ENCODE assay signal across 9 mouse cellular contexts in genomic region chr16:50220734-50221501, GRCm38 (mm10).
DNase-seq lines count a peak whose midpoint lies in the region; ATAC-seq lines count a peak whose summit lies in the region.
"Had no signal": no experiment of that assay in that cellular context is flagged by ENCODE, and none has a peak within 500 bp of the region (broad histone marks: within the 10 kb centered on the region; RNA-seq: fewer than 3 reads in every experiment).

No protein-coding gene starts in this region.

- H3K27ac ChIP-seq in midbrain, embryonic 11.5 days (ENCODE audit: low read depth, low read length) = no peak overlapping the region

- H3K4me3 ChIP-seq in midbrain, embryonic 11.5 days (ENCODE audit: low read depth, low read length) = no peak overlapping the region

- no peaks in the 10 kb centered on the region for H3K4me1 ChIP-seq in midbrain, embryonic 11.5 days (ENCODE audit: control insufficient read depth, insufficient read depth, low read length)

- H3K9me3 ChIP-seq in midbrain, embryonic 11.5 days (ENCODE audit: control insufficient read depth, low read length) = no peaks in the 10 kb centered on the region

- no peaks in the 10 kb centered on the region for H3K36me3 ChIP-seq in midbrain, embryonic 11.5 days (ENCODE audit: control insufficient read depth, insufficient read depth, low read length)

- no peak for ATAC-seq in midbrain, embryonic 11.5 days (ENCODE audit: low FRiP score)
- ATAC-seq: Patski had no signal

- DNase-seq in kidney, postnatal 14 days = peak; percentile 40
- DNase-seq in kidney, adult 9 months = no peak
- DNase-seq in gastrocnemius, adult 18-20 months (ENCODE audit: low spot score) = peak; percentile 19
- DNase-seq in heart, adult 9 months (ENCODE audit: low spot score in 2 of 2) = peak; percentile 40 to 56
- DNase-seq in lung, postnatal 25 days (ENCODE audit: low spot score) = peak; percentile 21
- no peak for DNase-seq in thymus, postnatal 4 days
- DNase-seq in midbrain, embryonic 11.5 days (ENCODE audit: low spot score, missing footprints) = no peak
- DNase-seq: cerebellum, adult 9-10 months had no signal

- no peak overlapping the region for H3K9ac ChIP-seq in midbrain, embryonic 11.5 days (ENCODE audit: low read length)

- WGBS in midbrain, embryonic 11.5 days = 93% methylated on average over 8 of the region's 8 CpGs

- H3K4me2 ChIP-seq in midbrain, embryonic 11.5 days = no peak overlapping the region

- no peaks in the 10 kb centered on the region for H3K27me3 ChIP-seq in midbrain, embryonic 11.5 days (ENCODE audit: control insufficient read depth, insufficient read depth, low read length)
- H3K27me3 ChIP-seq: Patski had no signal

Comparison
In these comparisons a context has a peak if more than half of its experiments do, and no peak if none do; other contexts are left out.
1. DNase-seq: peak in kidney, postnatal 14 days (single experiment), gastrocnemius, adult 18-20 months (single experiment), heart, adult 9 months (2 of 2) and lung, postnatal 25 days (single experiment); none in kidney, adult 9 months (single experiment), thymus, postnatal 4 days (single experiment) and midbrain, embryonic 11.5 days (single experiment).